Mouse (Mus musculus) C2C12 (cell line): ENCODE measurements around the gene Chdh. TPM values are rescaled to one million over a fixed set of nuclear protein-coding genes. Genes with fewer than 3 reads are reported as not detected.

Experiments used
- H3K27me3 ChIP-seq: one replicate; pipeline ENCODE4 v1.6.1; 2011; ENCODE audit not compliant: control insufficient read depth, insufficient read depth, insufficient read length
- H3K36me3 ChIP-seq: one replicate; pipeline ENCODE4 v1.6.1; 2011; ENCODE audit not compliant: control insufficient read depth, insufficient read depth
- H3K4me3 ChIP-seq: one replicate; pipeline ENCODE4 v1.5.1; 2011; ENCODE audit warnings: mild to moderate bottlenecking, control low read depth; ENCODE audit not compliant: poor library complexity, insufficient read depth, severe bottlenecking
- H3K79me2 ChIP-seq: one replicate; pipeline ENCODE4 v1.6.1; 2011; ENCODE audit not compliant: control insufficient read depth, insufficient read depth
- H3K79me3 ChIP-seq: one replicate; pipeline ENCODE4 v1.6.1; 2011; ENCODE audit warnings: low read depth, control low read depth
- H3ac ChIP-seq: one replicate; pipeline ENCODE3; 2011; ENCODE audit warnings: low read depth; ENCODE audit not compliant: control insufficient read depth, insufficient read length
- CEBPB ChIP-seq: IDR thresholded peaks from one replicate; pipeline ENCODE4 v1.6.1; 2011; ENCODE audit warnings: low read depth, mild to moderate bottlenecking, control low read depth, moderate library complexity
- CTCF ChIP-seq: IDR thresholded peaks from one replicate; pipeline ENCODE4 v1.5.1; 2011; ENCODE audit not compliant: control insufficient read depth, insufficient read depth, insufficient read length
- FOSL1 ChIP-seq: IDR thresholded peaks from one replicate; pipeline ENCODE4 v1.8.0; 2011; ENCODE audit warnings: mild to moderate bottlenecking, low read length; ENCODE audit not compliant: poor library complexity, insufficient read depth, severe bottlenecking
- MAX ChIP-seq: IDR thresholded peaks from one replicate; pipeline ENCODE4 v1.6.1; 2011; ENCODE audit warnings: mild to moderate bottlenecking, control low read depth
- MYOD1 ChIP-seq: IDR thresholded peaks from one replicate; pipeline ENCODE4 v1.6.1; 2011; ENCODE audit warnings: low read depth; ENCODE audit not compliant: control insufficient read depth, insufficient read length
- MYOG ChIP-seq: IDR thresholded peaks from one replicate; pipeline ENCODE4 v1.6.1; 2011; ENCODE audit not compliant: control insufficient read depth, insufficient read length; ENCODE audit errors: extremely low read depth
- USF1 ChIP-seq: IDR thresholded peaks from one replicate; pipeline ENCODE4 v1.6.1; 2011; ENCODE audit warnings: low read depth, mild to moderate bottlenecking, control low read depth, moderate library complexity
- microRNA-seq: library from miRNA; unstranded; fragments of <30 nt; microRNA quantifications from one replicate; pipeline ENCODE4, GENCODE M21; 2019; ENCODE audit warnings: borderline microRNAs expressed
- polyA plus RNA-seq: library from polyadenylated mRNA; unstranded; fragments of >200 nt; fragmentation: generic; extraction: Trizol; gene quantifications from one replicate; pipeline ENCODE4 v1.2.1, GENCODE M21; 2012; ENCODE audit warnings: missing spikeins

Chdh gene
- polyA plus RNA-seq, 1 experiment, result not detected

DNA sequence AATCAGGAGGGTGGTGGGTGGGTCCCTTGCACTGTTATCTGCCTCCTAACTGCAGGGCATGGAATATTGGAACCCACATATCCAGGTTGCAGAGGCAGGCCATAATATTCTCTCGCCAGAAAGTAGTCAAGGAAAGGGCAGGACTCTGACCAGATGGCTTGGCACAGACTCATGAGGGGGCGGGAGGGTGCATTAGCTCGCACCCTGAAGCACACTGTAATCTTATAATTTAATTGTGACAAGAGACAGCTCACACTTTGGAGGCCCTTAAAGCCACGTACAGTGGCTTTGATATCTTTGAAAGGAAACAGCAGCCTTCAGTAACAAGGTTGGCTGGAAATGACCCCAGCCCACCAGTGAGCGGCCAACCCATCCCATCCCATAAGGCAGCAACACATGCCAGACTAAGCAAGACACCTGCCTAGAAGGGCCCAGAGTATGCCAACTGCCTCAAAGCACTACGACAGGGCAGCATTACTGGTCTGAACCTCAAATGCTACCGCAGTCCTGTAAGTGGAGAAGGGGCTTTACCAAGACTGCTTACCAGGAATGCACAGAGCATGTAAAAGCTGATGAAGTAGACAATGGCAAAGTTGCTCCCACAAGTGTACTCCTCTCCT lies 66.6 kb downstream of the Chdh start:
- Histone ChIP-seq H3K27me3 (no peaks in the 10 kb centered on the region), H3K79me2 (no peaks in the 10 kb centered on the region), H3K79me3 (no peaks in the 10 kb centered on the region), H3K4me3 (no peak overlapping the region), H3ac (no peak overlapping the region), H3K36me3 (no peaks in the 10 kb centered on the region)
- no peak for TF ChIP-seq MAX
- TF ChIP-seq CEBPB, result no peak
- TF ChIP-seq CTCF, result no peak
- no peak for TF ChIP-seq USF1
- TF ChIP-seq FOSL1, result no peak
- TF ChIP-seq MYOD1, result no peak
- TF ChIP-seq MYOG, result no peak

DNA sequence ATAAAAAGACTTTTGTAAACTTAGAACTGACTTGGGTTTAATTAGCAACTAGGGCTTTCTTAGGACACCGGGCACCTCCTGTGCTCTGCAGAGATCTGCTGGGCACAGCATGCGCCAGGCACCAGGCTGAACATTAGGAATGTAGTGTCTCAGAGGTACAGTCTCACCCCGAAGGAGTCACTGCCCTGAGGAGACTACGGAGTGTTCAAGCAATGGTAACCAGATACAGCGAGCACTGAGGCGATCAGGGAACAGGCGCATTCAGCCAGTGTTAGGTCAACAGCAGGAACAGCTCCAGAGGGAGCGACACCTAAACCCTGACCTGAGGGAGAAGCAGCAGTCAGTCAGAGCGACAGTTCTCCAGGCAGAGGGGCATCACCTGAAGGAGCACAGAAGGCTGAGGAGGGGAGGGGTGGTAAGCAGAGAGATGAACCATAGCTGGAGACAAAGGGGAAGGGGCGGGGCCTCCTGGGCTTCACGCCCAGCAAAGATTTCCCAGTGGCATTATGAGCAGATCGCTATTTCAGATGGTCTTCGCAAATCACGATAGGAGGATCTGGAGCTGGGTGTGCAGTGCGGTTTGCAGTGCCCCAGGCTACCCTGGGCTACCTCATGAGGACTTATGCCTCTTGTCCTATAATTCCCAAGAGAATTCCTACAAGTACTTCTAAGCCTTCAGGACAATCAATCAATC lies 69.4 kb downstream of the Chdh start:
- no peaks in the 10 kb centered on the region for H3K27me3 ChIP-seq
- TF ChIP-seq MYOD1 (no peak), CTCF (no peak), CEBPB (no peak)
- no peaks in the 10 kb centered on the region for H3K36me3 ChIP-seq
- H3K79me3 ChIP-seq, result no peaks in the 10 kb centered on the region
- no peak overlapping the region for H3K4me3 ChIP-seq
- H3ac ChIP-seq, result no peak overlapping the region
- no peaks in the 10 kb centered on the region for H3K79me2 ChIP-seq

DNA sequence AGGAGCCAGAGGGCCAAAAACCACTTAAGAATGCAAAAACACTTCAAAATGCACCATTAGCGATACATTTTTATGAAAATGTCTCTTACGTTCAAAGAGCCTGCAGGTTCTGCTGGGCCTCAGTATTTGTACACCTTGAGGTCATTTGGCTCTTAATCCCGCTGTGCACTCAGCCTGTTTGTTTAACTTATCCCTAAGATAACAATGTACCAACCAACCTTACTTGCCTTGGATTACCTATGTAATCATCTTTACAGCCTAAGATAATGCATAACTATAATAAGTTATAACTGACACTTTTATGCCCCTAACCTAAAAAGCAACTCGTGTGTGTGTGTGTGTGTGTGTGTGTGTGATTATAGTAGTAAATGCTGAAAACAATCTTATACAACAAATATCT lies 70.9 kb downstream of the Chdh start:
- Histone ChIP-seq H3K4me3 (no peak overlapping the region), H3K36me3 (no peaks in the 10 kb centered on the region), H3ac (no peak overlapping the region), H3K79me3 (no peaks in the 10 kb centered on the region), H3K27me3 (no peaks in the 10 kb centered on the region), H3K79me2 (no peaks in the 10 kb centered on the region)
- TF ChIP-seq CTCF, result no peak
- TF ChIP-seq MAX, result no peak
- no peak for TF ChIP-seq FOSL1
- no peak for TF ChIP-seq USF1
- TF ChIP-seq MYOD1, result no peak
- no peak for TF ChIP-seq CEBPB
- no peak for TF ChIP-seq MYOG

Small RNA genes within 50 kb of the gene (microRNA-seq; reads per million reads assigned to microRNA genes)
- gene Mir6947, result 0.28 reads per million

Other genes with a start within 250 kb of the Chdh start
- 112 TPM for gene Selenok, start 40.7 kb upstream of the Chdh start, polyA plus RNA-seq
- gene Actr8, start 30.7 kb upstream of the Chdh start, polyA plus RNA-seq, result 26.4 TPM
- 0.05 TPM for gene Il17rb, start 127 bp upstream of the Chdh start, polyA plus RNA-seq